Mouse (Mus musculus): ENCODE results near the gene Ccnjl.

Gene Ccnjl

GRCm38 (mm10) chr11:43520521-43520920, 8.1 kb upstream of the Ccnjl start:
- no peak for DNase-seq (ENCODE audit: low read depth, low spot score)

DNA sequence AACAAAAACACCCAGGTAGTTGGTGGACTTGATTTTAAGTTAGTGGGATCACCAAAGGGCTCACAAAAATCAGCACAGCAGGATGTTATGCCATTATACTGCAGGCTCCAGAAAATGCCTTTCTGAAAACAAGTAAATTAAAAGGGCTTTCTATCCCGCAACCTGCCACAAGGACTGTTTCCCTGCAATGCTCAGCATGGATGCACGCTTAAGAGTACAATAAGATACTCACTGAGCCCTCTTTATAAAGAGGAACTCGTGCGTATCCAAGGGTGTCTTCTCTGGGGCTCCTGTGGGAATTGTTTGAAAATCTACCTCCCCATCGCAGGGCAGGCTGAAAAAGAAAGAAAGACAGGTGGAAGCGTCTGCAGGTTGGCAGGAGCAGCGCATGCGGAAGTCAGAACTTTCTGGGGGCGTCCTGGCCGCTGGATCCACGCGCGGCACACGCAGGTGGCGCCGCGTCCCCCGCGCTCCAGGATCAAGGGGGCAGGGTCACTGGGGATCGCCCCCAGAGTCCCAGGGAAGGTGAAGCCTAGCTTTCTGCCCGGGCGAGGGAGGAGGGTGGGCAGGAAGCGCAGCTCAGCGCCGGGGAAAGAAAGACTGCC, 404 bp upstream of the Ccnjl start:
- no peak for DNase-seq (ENCODE audit: low read depth, low spot score)

- DNase-seq (ENCODE audit: low read depth, low spot score), result no peak
Measured at GRCm38 (mm10) chr11:43530043-43530442, 1.5 kb downstream of the Ccnjl start.

- no peak for DNase-seq (ENCODE audit: low read depth, low spot score)
Measured at GRCm38 (mm10) chr11:43531619-43532018, 3.0 kb downstream of the Ccnjl start.

DNA sequence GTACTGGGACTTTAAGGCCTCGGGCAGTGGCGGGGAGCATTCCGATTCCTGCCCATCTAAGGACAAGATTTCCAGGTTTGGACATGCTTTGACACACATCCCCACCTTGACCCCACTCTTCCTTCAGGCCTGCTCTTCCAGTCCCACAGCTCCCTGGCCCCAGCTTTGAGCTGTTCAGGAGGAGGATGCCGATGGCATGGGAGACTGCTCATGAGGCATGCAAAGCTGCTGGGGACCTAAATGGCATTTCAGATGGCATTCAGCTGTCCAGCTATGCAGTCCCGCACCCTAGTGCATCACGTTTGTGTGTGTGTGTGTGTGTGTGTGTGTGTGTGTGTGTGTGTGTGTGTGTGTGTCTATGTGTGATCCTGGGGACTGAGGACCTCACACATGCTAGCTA, 8.5 kb downstream of the Ccnjl start:
- no peak for DNase-seq (ENCODE audit: low read depth, low spot score)

- DNase-seq (ENCODE audit: low read depth, low spot score), result no peak
Measured at GRCm38 (mm10) chr11:43539863-43540262, 11.3 kb downstream of the Ccnjl start.

DNA sequence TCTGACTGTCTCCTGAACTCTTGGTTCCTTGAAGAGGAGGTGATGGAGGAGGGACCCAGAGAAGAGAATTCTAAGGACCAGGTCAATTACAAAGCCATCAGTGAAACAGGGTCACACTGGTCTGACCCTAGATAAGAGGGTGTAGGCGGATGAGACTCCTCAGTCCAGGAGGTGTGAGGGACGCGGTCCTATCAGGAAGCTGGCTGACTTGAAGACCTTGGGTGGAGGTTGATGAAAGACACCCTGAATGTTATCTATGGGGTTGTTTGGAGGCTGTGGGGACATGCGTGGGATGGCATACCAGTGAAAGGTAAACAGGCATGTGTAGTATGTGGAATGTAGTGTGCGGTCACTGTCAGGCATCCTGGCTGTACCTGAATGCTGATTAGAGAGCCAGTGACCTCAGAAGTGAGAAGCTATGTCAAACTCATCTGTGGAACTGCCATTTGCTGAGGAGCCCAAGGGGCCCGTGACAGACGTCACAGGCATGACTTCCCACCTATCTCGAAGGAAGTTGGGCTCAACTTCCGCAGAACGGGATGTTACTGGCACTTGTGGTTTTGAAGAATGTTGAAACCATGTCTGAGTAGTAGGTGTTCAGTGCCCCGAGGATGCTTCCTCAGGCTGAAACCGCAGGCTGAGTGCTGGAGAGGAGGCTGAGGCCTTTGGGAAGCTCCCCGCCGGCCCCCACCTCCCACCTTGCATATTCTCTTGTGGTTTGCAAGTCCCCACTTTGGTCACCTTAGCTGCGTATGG, 15.3 kb downstream of the Ccnjl start:
- DNase-seq (ENCODE audit: low read depth, low spot score), result no peak

- DNase-seq (ENCODE audit: low read depth, low spot score), result no peak
Measured at GRCm38 (mm10) chr11:43544819-43545218, 16.2 kb downstream of the Ccnjl start.

- no peak for DNase-seq (ENCODE audit: low read depth, low spot score)
Measured at GRCm38 (mm10) chr11:43545873-43546475, 17.4 kb downstream of the Ccnjl start.

GRCm38 (mm10) chr11:43546678-43547077, 18.1 kb downstream of the Ccnjl start:
- DNase-seq (ENCODE audit: low read depth, low spot score), result no peak

- DNase-seq (ENCODE audit: low read depth, low spot score), result peak; percentile 47
Measured at GRCm38 (mm10) chr11:43548148-43548547, 19.6 kb downstream of the Ccnjl start.

GRCm38 (mm10) chr11:43548657-43549435, 20.3 kb downstream of the Ccnjl start:
- no peak for DNase-seq (ENCODE audit: low read depth, low spot score)

DNA sequence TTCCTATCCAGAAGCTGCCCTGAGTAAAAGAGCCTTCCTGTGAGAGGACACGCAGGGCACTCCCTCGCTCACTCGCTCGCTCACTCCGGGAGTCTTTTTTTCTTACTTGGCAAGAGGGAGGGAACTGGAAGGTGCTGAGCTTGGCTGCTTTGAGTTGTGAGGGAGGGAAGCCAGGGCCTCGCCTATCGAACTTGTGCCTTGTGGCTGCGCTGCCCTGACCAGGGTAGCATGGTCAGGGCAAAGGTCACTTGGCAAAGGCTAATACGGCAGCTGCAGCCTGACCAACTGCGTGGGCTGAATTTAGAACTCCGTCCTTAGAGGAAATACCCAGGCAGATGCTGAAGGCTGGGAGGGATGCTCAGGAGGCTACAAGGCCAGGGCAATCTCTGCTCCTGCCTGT, 21.1 kb downstream of the Ccnjl start:
- no peak for DNase-seq (ENCODE audit: low read depth, low spot score)

DNA sequence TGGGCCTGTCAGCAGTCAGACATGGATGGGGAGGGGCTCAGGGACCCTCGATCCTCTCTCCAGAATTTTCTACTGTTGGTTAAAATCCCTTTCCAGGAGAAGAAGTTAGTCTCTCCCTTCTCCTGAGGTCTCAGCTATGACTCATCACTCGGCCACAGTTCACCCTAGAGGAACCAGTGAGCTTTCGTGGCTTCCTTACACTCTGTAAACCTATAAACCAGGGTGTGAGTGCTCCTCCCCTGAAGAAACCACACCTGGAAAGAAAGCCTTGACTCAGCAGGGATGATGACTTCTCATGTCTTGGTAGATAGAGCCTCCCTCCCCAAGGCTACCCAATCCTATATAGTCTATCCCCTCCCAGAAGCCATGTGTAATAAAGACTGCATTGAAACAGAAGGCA, 23.2 kb downstream of the Ccnjl start:
- DNase-seq (ENCODE audit: low read depth, low spot score), result no peak

GRCm38 (mm10) chr11:43552675-43553074, 24.1 kb downstream of the Ccnjl start:
- DNase-seq (ENCODE audit: low read depth, low spot score), result no peak

GRCm38 (mm10) chr11:43556538-43556937, 28.0 kb downstream of the Ccnjl start:
- DNase-seq (ENCODE audit: low read depth, low spot score), result no peak

- DNase-seq (ENCODE audit: low read depth, low spot score), result no peak
Measured at GRCm38 (mm10) chr11:43559515-43560292, 31.1 kb downstream of the Ccnjl start.

GRCm38 (mm10) chr11:43563654-43564244, 35.2 kb downstream of the Ccnjl start:
- no peak for DNase-seq (ENCODE audit: low read depth, low spot score)

DNA sequence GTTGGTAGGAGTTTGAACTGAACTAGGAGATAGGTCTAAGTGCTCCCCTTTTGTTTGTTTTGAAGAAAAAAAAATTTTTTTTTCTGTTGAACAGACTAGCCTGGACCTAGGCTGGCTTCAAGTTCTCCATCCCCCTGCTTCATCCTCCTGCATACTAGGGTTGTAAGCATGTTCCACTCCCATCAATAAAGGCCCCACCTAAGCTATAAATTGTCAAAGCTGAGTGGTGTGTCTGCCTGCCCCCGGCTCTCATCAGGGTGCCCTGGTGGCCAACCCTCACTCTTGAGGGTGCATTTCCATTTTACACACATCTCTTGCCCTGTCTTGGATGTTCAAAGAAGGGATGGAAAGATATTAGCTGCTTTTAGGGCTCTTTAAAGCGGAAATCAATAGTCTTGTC, 36.8 kb downstream of the Ccnjl start:
- DNase-seq (ENCODE audit: low read depth, low spot score), result no peak

GRCm38 (mm10) chr11:43565852-43566251, 37.3 kb downstream of the Ccnjl start:
- DNase-seq (ENCODE audit: low read depth, low spot score), result no peak

DNA sequence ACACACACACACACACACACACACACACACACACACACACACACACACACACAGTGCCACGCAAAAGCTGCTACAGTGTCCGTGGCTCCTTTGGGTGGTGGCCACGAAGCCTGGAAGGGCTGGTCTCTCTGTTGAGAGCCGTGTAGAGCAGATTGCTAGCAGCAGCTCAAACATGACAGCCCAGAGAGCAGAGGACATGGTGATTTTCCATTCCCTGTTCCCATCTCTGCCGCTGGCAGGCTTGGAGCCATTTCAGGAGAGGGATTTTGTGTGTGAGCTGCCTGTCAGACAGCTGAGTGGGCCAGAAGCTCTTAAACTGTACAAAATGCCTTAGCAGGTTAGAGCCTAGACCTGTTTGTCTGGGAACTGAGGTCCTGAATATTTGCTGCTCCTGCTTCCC, 38.1 kb downstream of the Ccnjl start:
- no peak for DNase-seq (ENCODE audit: low read depth, low spot score)

Measured in brain, embryonic 18.5 days (tissue).